Mouse (Mus musculus): ENCODE data around the gene Vps37c. TPM values are rescaled to one million over a fixed set of nuclear protein-coding genes. Genes with fewer than 3 reads are reported as not detected.

Vps37c gene
- total RNA-seq, 2 experiments from 2014 or later = 21.3 to 28.5 TPM

- no peak for DNase-seq (ENCODE audit: low spot score)
Measured at GRCm38 (mm10) chr19:10685727-10686126, 2.8 kb upstream of the Vps37c start.

- peak; percentile 37 for DNase-seq (ENCODE audit: low spot score)
Measured at GRCm38 (mm10) chr19:10689470-10690166, 1.1 kb downstream of the Vps37c start.

GRCm38 (mm10) chr19:10690336-10690735 lies 1.8 kb downstream of the Vps37c start:
- peak; percentile 57 for DNase-seq (ENCODE audit: low spot score)

- DNase-seq (ENCODE audit: low spot score) = no peak
Measured at GRCm38 (mm10) chr19:10691121-10691520, 2.6 kb downstream of the Vps37c start.

- DNase-seq (ENCODE audit: low spot score) = no peak
Measured at GRCm38 (mm10) chr19:10691660-10692059, 3.1 kb downstream of the Vps37c start.

GRCm38 (mm10) chr19:10692361-10692760 lies 3.8 kb downstream of the Vps37c start:
- no peak for DNase-seq (ENCODE audit: low spot score)

- no peak for DNase-seq (ENCODE audit: low spot score)
Measured at GRCm38 (mm10) chr19:10693926-10694682, 5.6 kb downstream of the Vps37c start.

GRCm38 (mm10) chr19:10695801-10696200 lies 7.3 kb downstream of the Vps37c start:
- DNase-seq (ENCODE audit: low spot score) = no peak

- no peak for DNase-seq (ENCODE audit: low spot score)
Measured at GRCm38 (mm10) chr19:10698131-10698991, 9.8 kb downstream of the Vps37c start.

GRCm38 (mm10) chr19:10699851-10700250 lies 11.3 kb downstream of the Vps37c start:
- DNase-seq (ENCODE audit: low spot score) = no peak

- peak; percentile 83 for DNase-seq (ENCODE audit: low spot score)
Measured at GRCm38 (mm10) chr19:10701013-10701726, 12.6 kb downstream of the Vps37c start.

GRCm38 (mm10) chr19:10702125-10702524 lies 13.6 kb downstream of the Vps37c start:
- DNase-seq (ENCODE audit: low spot score) = no peak

GRCm38 (mm10) chr19:10703470-10703869 lies 14.9 kb downstream of the Vps37c start:
- DNase-seq (ENCODE audit: low spot score) = no peak

- no peak for DNase-seq (ENCODE audit: low spot score)
Measured at GRCm38 (mm10) chr19:10707087-10707875, 18.7 kb downstream of the Vps37c start.

- DNase-seq (ENCODE audit: low spot score) = no peak
Measured at GRCm38 (mm10) chr19:10707881-10708280, 19.3 kb downstream of the Vps37c start.

- no peak for DNase-seq (ENCODE audit: low spot score)
Measured at GRCm38 (mm10) chr19:10708900-10709299, 20.4 kb downstream of the Vps37c start.

- DNase-seq (ENCODE audit: low spot score) = peak; percentile 97
Measured at GRCm38 (mm10) chr19:10709360-10710087, 21.0 kb downstream of the Vps37c start.

- DNase-seq (ENCODE audit: low spot score) = peak; percentile 62
Measured at GRCm38 (mm10) chr19:10710088-10710511, 21.6 kb downstream of the Vps37c start.

- DNase-seq (ENCODE audit: low spot score) = no peak
Measured at GRCm38 (mm10) chr19:10710751-10711150, 22.2 kb downstream of the Vps37c start.

GRCm38 (mm10) chr19:10712194-10712593 lies 23.7 kb downstream of the Vps37c start:
- DNase-seq (ENCODE audit: low spot score) = no peak

All from gastrocnemius, adult 18-20 months (tissue).